Mouse (Mus musculus) inflammation-experienced regulatory T-cells, adult 6 months (primary cell): ENCODE measurements at regions not wholly inside any gene's neighbourhood (a gene's known extent, or its start where the extent isn't known, plus 50 kb on each side); places are given as distances from the start of the nearest gene placed in this dataset.
A peak's percentile ranks its signal among the peaks of the same experiment; 100 is the strongest.

ENCODE experiments used
- ATAC-seq: one replicate; pipeline ENCODE4 v1.8.0; 2017

- ATAC-seq, result no peak
These were observed 128.6 kb upstream of the Hgf start for GRCm38 (mm10) chr5:16424745-16425144.

DNA sequence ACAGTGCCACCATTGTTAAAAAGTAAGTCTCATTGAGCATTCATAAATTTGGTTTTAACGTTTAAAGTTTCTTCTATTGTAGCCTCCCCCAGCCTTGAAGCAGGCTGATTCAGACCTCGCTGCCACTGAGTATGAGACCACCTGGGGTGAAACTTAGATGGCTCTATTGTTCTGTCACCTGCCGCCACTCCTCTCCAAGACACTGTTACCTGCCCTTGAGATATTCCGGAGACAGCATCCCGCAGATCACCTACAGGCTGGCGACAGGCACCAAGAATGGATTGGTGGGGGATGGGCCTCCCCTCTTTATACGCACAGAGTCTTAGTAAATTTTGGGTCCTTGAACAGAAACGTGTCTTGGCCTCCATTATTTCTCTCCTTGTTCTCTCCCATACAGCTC lies 128.0 kb upstream of the Hgf start:
- no peak for ATAC-seq

GRCm38 (mm10) chr5:16426306-16426705 lies 127.0 kb upstream of the Hgf start:
- ATAC-seq, result no peak

GRCm38 (mm10) chr5:16434586-16434985 lies 118.7 kb upstream of the Hgf start:
- ATAC-seq, result no peak

- no peak for ATAC-seq
These were observed 108.2 kb upstream of the Hgf start for GRCm38 (mm10) chr5:16445056-16445455.

GRCm38 (mm10) chr5:16446977-16447376 lies 106.3 kb upstream of the Hgf start:
- no peak for ATAC-seq

DNA sequence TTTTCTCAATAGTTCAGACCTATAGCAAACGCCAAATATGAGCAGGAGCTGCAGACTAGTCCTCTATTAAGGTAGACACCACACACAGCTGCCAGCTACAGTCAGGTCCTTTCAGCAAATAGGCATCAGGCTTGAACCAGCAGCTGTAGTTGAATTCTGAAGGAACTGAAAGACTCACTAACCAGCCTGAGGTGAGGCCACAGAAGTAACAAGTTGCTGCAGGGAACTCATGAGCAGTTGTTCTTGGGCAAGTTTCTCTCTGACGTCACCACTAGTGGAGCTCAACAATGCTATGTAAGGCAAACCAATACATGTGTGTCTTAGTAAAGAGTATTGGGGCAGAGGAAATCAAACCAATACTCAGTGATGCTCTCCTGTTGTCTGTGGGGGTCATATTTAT lies 91.5 kb upstream of the Hgf start:
- ATAC-seq, result no peak

GRCm38 (mm10) chr5:16466266-16466665 lies 87.0 kb upstream of the Hgf start:
- ATAC-seq, result no peak

GRCm38 (mm10) chr5:16468560-16468959 lies 84.7 kb upstream of the Hgf start:
- ATAC-seq, result no peak

GRCm38 (mm10) chr5:16469221-16469620 lies 84.1 kb upstream of the Hgf start:
- no peak for ATAC-seq

GRCm38 (mm10) chr5:16469644-16470275 lies 83.5 kb upstream of the Hgf start:
- peak; percentile 86 for ATAC-seq

GRCm38 (mm10) chr5:16470366-16470982 lies 82.8 kb upstream of the Hgf start:
- ATAC-seq, result no peak

DNA sequence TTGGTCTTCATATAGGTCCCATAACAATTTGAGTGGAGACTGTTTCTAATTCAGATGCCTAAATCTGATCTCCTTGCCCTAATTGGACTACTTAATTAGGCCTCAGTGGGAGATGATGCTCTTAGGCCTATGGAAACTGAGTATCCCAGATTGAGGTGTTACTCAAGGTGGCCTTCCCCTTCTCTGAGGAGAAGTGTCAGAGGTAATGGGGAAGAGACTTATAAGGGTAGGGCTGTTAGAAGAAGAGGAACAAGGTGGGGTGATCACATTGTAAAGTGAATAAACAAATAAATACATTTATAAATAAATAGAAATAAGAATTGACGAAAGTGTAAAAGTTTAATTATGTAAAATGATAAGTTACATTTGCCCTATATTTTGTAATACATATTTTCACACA lies 65.3 kb upstream of the Hgf start:
- no peak for ATAC-seq

- no peak for ATAC-seq
These were observed 63.5 kb upstream of the Hgf start for GRCm38 (mm10) chr5:16489803-16490202.

GRCm38 (mm10) chr5:16499891-16500290 lies 53.4 kb upstream of the Hgf start:
- ATAC-seq, result no peak
